Mouse (Mus musculus) monocyte, adult 2 months (primary cell): ENCODE data around the gene Rflnb.

Source experiments
- DNase-seq, 2 experiments: peaks; one replicate each; pipeline ENCODE4 v3.0.0; 2022; ENCODE audit warnings: low spot score in 2 of 2, low read depth in 1 of 2

Gene Rflnb

GRCm38 (mm10) chr11:75992481-75992880 lies 35.1 kb downstream of the Rflnb start:
- no peak for DNase-seq

- no peak for DNase-seq
Measured at GRCm38 (mm10) chr11:75991911-75992310, 35.7 kb downstream of the Rflnb start.

- DNase-seq, result no peak
Measured at GRCm38 (mm10) chr11:75990965-75991835, 36.4 kb downstream of the Rflnb start.

- no peak for DNase-seq
Measured at GRCm38 (mm10) chr11:75985948-75986347, 41.6 kb downstream of the Rflnb start.

- no peak for DNase-seq
Measured at GRCm38 (mm10) chr11:75984581-75984980, 43.0 kb downstream of the Rflnb start.

GRCm38 (mm10) chr11:75983194-75983593 lies 44.4 kb downstream of the Rflnb start:
- DNase-seq, result no peak

GRCm38 (mm10) chr11:75980413-75980812 lies 47.2 kb downstream of the Rflnb start:
- no peak for DNase-seq

- no peak for DNase-seq
Measured at GRCm38 (mm10) chr11:75978051-75978450, 49.5 kb downstream of the Rflnb start.

- no peak for DNase-seq
Measured at GRCm38 (mm10) chr11:75976748-75977147, 50.8 kb downstream of the Rflnb start.

GRCm38 (mm10) chr11:75973988-75974387 lies 53.6 kb downstream of the Rflnb start:
- no peak for DNase-seq

GRCm38 (mm10) chr11:75972916-75973567 lies 54.5 kb downstream of the Rflnb start:
- DNase-seq, result no peak

GRCm38 (mm10) chr11:75972188-75972587 lies 55.4 kb downstream of the Rflnb start:
- DNase-seq, result no peak

GRCm38 (mm10) chr11:75970629-75971028 lies 57.0 kb downstream of the Rflnb start:
- no peak for DNase-seq
